Mouse (Mus musculus): ENCODE measurements around the gene Lpp. TPM values are rescaled to one million over a fixed set of nuclear protein-coding genes. Genes with fewer than 3 reads are reported as not detected.

Gene Lpp
- total RNA-seq, 2 experiments from 2014 or later: 17.7 to 18.0 TPM

GRCm38 (mm10) chr16:24390596-24390995, 2.7 kb upstream of the Lpp start:
- H3K27ac ChIP-seq: no peak overlapping the region
- intact Hi-C loops (cut with DNase I): loop anchor here (5.0 kb wide), 3 partner anchors 38 to 398 kb away; no protein-coding TSS in a partner anchor
- H3K4me3 ChIP-seq: no peak overlapping the region
- DNase-seq: no peak
- TF ChIP-seq CTCF (IDR thresholded peaks at IDR 0.05): no peak

DNA sequence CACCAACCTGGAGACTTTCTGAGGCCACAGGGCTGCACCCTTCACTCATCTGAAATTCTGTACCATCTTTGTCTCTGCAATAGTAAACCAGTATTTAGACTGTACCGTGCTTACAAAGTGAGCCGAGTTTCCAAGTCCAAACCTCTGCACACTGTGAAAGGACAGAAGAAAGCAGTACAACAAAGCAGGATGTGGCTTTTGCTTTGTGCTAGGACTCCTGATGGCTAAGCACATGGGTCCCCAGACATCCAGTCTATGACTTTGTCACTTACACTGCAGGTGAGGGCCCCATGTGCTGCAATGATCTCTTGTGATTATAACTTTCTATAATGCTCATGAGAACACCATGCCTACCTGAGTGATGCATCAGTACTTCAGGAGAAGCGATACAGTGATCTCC, 2.2 kb upstream of the Lpp start:
- DNase-seq: no peak
- no peak for TF ChIP-seq CTCF (IDR thresholded peaks at IDR 0.05)
- Histone ChIP-seq H3K4me3 (no peak overlapping the region), H3K27ac (no peak overlapping the region)
- intact Hi-C loops (cut with DNase I): loop anchor here (5.0 kb wide), 3 partner anchors 39 to 399 kb away; no protein-coding TSS in a partner anchor

GRCm38 (mm10) chr16:24391901-24392300, 1.4 kb upstream of the Lpp start:
- peak overlapping the region; percentile 98; the same call in 1 of the 2 replicates for H3K27ac ChIP-seq
- intact Hi-C loops (cut with DNase I): loop anchor here (2.0 to 5.0 kb wide), 4 partner anchors 40 to 400 kb away; no protein-coding TSS in a partner anchor
- H3K4me3 ChIP-seq: no peak overlapping the region
- no peak for TF ChIP-seq CTCF (IDR thresholded peaks at IDR 0.05)
- DNase-seq: no peak

DNA sequence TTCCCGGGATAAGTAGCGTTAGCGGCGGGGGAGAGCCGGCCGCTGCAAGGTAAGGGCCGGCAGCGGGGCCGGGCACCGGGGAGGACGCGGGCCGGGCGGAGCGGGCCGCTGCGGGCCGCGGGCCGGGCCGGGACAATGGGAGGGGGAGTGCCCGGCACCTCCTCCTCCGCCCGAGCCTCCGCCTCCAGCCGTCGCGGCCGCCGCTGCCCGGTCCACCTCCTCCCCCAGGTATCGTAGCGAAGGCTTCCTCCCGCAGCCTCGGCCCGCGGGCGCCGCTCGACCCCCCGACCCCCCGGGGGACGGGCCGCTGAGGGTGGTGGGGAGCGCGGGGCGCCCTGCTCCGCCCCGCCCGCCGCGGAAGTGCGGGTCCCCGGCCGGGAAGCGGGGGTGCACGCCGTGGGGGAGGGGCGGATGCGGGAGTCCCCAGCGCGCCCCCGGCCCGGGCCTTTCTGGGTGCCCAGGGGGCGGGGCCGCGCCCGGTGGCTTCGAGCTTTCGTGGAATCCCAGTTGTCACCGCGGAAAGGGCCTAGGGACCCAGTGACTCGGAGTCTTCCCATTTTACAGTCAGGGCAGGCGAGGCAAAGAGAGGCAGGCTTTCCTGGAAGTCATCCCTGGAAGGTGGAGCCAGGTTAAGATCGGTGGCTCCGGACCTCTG, 376 bp downstream of the Lpp start:
- Histone ChIP-seq H3K4me3 (peak overlapping the region; percentile 94), H3K27ac (peak overlapping the region; percentile 98)
- intact Hi-C loops (cut with DNase I): loop anchor here (2.0 to 5.0 kb wide), 4 partner anchors 41 to 401 kb away; no protein-coding TSS in a partner anchor
- TF ChIP-seq CTCF (IDR thresholded peaks at IDR 0.05): no peak
- peak; percentile 86 for DNase-seq

GRCm38 (mm10) chr16:24394211-24394991, 1.1 kb downstream of the Lpp start:
- H3K27ac ChIP-seq: peak overlapping the region; percentile 98
- H3K4me3 ChIP-seq: peak overlapping the region; percentile 94
- 0 out of 2 replicates have a peak, but pooled peaks have one; percentile 2 for TF ChIP-seq CTCF (IDR thresholded peaks at IDR 0.05)
- intact Hi-C loops (cut with DNase I): loop anchor here (5.0 kb wide), 3 partner anchors 42 to 402 kb away; no protein-coding TSS in a partner anchor
- DNase-seq: peak; percentile 38

- Histone ChIP-seq H3K4me3 (peak overlapping the region; percentile 94), H3K27ac (peak overlapping the region; percentile 98)
- intact Hi-C loops (cut with DNase I): no loop called here
- no peak for TF ChIP-seq CTCF (IDR thresholded peaks at IDR 0.05)
- peak; percentile 26 for DNase-seq
Measured at GRCm38 (mm10) chr16:24395100-24395499, 1.8 kb downstream of the Lpp start.

DNA sequence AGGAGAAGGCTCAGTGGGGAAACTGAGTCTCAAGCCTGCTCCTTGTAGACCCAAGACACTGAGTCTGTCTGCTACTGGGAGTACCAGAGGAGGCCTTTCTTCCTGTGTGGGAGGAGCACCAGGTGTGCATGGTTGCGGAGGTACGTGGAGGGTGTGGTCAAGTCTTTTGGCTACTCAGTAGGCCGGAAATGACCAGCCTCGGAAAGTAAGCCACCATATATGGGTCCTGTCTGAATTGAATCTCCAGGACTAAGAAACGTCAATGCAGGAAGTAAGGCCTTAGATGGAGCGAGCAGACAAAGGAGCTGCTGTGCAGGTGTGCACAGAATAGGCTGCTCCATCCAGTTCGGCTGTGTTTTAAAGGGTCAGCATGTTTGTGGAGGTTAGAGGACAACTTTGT, 3.2 kb downstream of the Lpp start:
- no peak for DNase-seq
- intact Hi-C loops (cut with DNase I): no loop called here
- H3K27ac ChIP-seq: no peak overlapping the region
- TF ChIP-seq CTCF (IDR thresholded peaks at IDR 0.05): no peak
- H3K4me3 ChIP-seq: no peak overlapping the region

GRCm38 (mm10) chr16:24398476-24398875, 5.2 kb downstream of the Lpp start:
- H3K27ac ChIP-seq: no peak overlapping the region; the same call in 1 of the 2 replicates
- no peak overlapping the region for H3K4me3 ChIP-seq
- no peak for DNase-seq
- intact Hi-C loops (cut with DNase I): no loop called here
- TF ChIP-seq CTCF (IDR thresholded peaks at IDR 0.05): no peak

DNA sequence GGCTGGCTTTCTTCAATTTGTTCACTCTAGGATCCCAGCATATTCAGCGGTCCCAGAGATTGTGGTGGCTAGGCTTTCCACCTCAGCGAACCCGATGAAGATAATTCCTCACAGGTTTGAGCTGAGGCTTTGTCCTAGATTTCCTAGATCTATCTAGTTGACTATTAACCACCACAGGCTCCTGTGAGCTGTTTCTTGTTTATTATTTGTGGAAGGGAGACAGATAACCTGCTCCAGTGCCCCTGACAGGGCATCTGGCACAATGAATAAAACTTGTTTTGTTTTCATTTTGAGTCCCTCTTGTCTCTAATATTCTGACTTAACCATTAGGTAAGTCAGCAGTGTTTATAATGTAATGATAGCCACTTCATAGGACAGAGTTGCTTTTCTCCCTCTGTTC, 5.6 kb downstream of the Lpp start:
- DNase-seq: no peak
- H3K27ac ChIP-seq: no peak overlapping the region; the same call in 1 of the 2 replicates
- TF ChIP-seq CTCF (IDR thresholded peaks at IDR 0.05): no peak
- no peak overlapping the region for H3K4me3 ChIP-seq
- intact Hi-C loops (cut with DNase I): no loop called here

GRCm38 (mm10) chr16:24399524-24399923, 6.2 kb downstream of the Lpp start:
- H3K4me3 ChIP-seq: no peak overlapping the region
- intact Hi-C loops (cut with DNase I): no loop called here
- no peak overlapping the region for H3K27ac ChIP-seq
- no peak for DNase-seq
- no peak for TF ChIP-seq CTCF (IDR thresholded peaks at IDR 0.05)

DNA sequence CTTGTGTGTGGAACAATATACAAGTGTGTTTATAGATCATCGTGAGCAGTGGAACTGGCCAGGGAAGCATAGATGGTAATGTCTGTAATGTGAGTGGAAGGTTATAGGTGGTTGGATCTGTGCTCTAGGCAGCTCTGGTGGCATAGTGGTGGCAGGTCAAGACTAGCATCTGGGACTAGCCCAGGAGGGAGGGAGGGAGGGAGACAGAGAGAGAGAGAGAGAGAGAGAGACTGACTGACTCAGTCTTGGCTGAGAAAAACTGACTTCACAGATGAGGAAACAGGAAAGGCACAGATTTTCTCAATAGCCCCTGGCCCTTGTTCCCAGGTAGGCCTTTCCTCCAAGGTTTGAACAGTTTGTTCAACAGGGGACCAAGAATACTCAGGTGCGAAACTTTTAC, 7.5 kb downstream of the Lpp start:
- Histone ChIP-seq H3K27ac (peak overlapping the region; percentile 32; the same call in 1 of the 2 replicates), H3K4me3 (no peak overlapping the region)
- TF ChIP-seq CTCF (IDR thresholded peaks at IDR 0.05): no peak
- intact Hi-C loops (cut with DNase I): loop anchor here (5.0 kb wide), 1 partner anchor 82 kb away; no protein-coding TSS in a partner anchor
- DNase-seq: no peak

- peak overlapping the region; percentile 75 for H3K27ac ChIP-seq
- peak; percentile 55 for DNase-seq
- intact Hi-C loops (cut with DNase I): loop anchor here (5.0 kb wide), 1 partner anchor 80 kb away; no protein-coding TSS in a partner anchor
- H3K4me3 ChIP-seq: no peak overlapping the region
- TF ChIP-seq CTCF (IDR thresholded peaks at IDR 0.05): no peak
Measured at GRCm38 (mm10) chr16:24402801-24403200, 9.5 kb downstream of the Lpp start.
